Mouse (Mus musculus): ENCODE results near the gene Proca1. TPM values are rescaled to one million over a fixed set of nuclear protein-coding genes. Genes with fewer than 3 reads are reported as not detected.

Proca1 gene
- total RNA-seq, 1 experiment, result 0.80 TPM

GRCm38 (mm10) chr11:78160675-78161074 is 32.5 kb upstream of the Proca1 start:
- Histone ChIP-seq H3K36me3 (ENCODE audit: control insufficient read depth, insufficient read depth, low read length, poor library complexity, severe bottlenecking) (peaks cover 54% of the 10 kb centered on the region), H3K9me3 (ENCODE audit: control insufficient read depth, insufficient read depth, low read depth, low read length) (no peaks in the 10 kb centered on the region), H3K27ac (ENCODE audit: insufficient read depth, low read depth, low read length, poor library complexity, severe bottlenecking) (no peak overlapping the region), H3K9ac (ENCODE audit: insufficient read depth, low read depth, low read length, poor library complexity, severe bottlenecking) (no peak overlapping the region), H3K4me3 (ENCODE audit: insufficient read depth in 1 of 2, low read depth in 1 of 2, low read length in 2 of 2, poor library complexity in 1 of 2, severe bottlenecking in 1 of 2) (no peak overlapping the region), H3K4me1 (ENCODE audit: control insufficient read depth in 2 of 2, insufficient read depth in 2 of 2, low read length in 2 of 2, poor library complexity in 1 of 2) (peaks cover 0 to 33% of the 10 kb centered on the region in 2 experiments; a peak in 1 of 4 replicates)
- in situ Hi-C loops (cut with MboI; ENCODE audit: low sequenced_read_pairs in 2 of 2, unreplicated experiment in 2 of 2), result no loop called here
- DNase-seq (ENCODE audit: low read depth, low spot score), result no peak
- TF ChIP-seq MAFK (IDR thresholded peaks at IDR 0.05; ENCODE audit: insufficient read depth, low read depth, low read length) (no peak), ZC3H11A (IDR thresholded peaks at IDR 0.05; ENCODE audit: borderline replicate concordance, low read depth, low read length) (no peak), HCFC1 (IDR thresholded peaks at IDR 0.05; ENCODE audit: borderline replicate concordance, insufficient read depth, low read length) (no peak), CHD2 (IDR thresholded peaks at IDR 0.05; ENCODE audit: low read depth, low read length) (no peak), ZNF384 (IDR thresholded peaks at IDR 0.05; ENCODE audit: low read depth, low read length) (no peak)

- no peak for DNase-seq (ENCODE audit: low read depth, low spot score)
- Histone ChIP-seq H3K9me3 (ENCODE audit: control insufficient read depth, insufficient read depth, low read depth, low read length) (no peaks in the 10 kb centered on the region), H3K27ac (ENCODE audit: insufficient read depth, low read depth, low read length, poor library complexity, severe bottlenecking) (no peak overlapping the region), H3K4me1 (ENCODE audit: control insufficient read depth in 2 of 2, insufficient read depth in 2 of 2, low read length in 2 of 2, poor library complexity in 1 of 2) (peaks cover 0 to 35% of the 10 kb centered on the region in 2 experiments; a peak in 2 of 4 replicates), H3K36me3 (ENCODE audit: control insufficient read depth, insufficient read depth, low read length, poor library complexity, severe bottlenecking) (peaks cover 54% of the 10 kb centered on the region), H3K9ac (ENCODE audit: insufficient read depth, low read depth, low read length, poor library complexity, severe bottlenecking) (no peak overlapping the region), H3K4me3 (ENCODE audit: insufficient read depth in 1 of 2, low read depth in 1 of 2, low read length in 2 of 2, poor library complexity in 1 of 2, severe bottlenecking in 1 of 2) (no peak overlapping the region)
- in situ Hi-C loops (cut with MboI; ENCODE audit: low sequenced_read_pairs in 2 of 2, unreplicated experiment in 2 of 2), result no loop called here
- no peak for TF ChIP-seq CHD2 (IDR thresholded peaks at IDR 0.05; ENCODE audit: low read depth, low read length)
- no peak for TF ChIP-seq HCFC1 (IDR thresholded peaks at IDR 0.05; ENCODE audit: borderline replicate concordance, insufficient read depth, low read length)
- no peak for TF ChIP-seq ZNF384 (IDR thresholded peaks at IDR 0.05; ENCODE audit: low read depth, low read length)
- no peak for TF ChIP-seq ZC3H11A (IDR thresholded peaks at IDR 0.05; ENCODE audit: borderline replicate concordance, low read depth, low read length)
- no peak for TF ChIP-seq MAFK (IDR thresholded peaks at IDR 0.05; ENCODE audit: insufficient read depth, low read depth, low read length)
Measured at GRCm38 (mm10) chr11:78161169-78161568, 32.0 kb upstream of the Proca1 start.

- H3K9me3 ChIP-seq (ENCODE audit: control insufficient read depth, insufficient read depth, low read depth, low read length), result no peaks in the 10 kb centered on the region
- TF ChIP-seq ZC3H11A (IDR thresholded peaks at IDR 0.05; ENCODE audit: borderline replicate concordance, low read depth, low read length), result no peak
- TF ChIP-seq HCFC1 (IDR thresholded peaks at IDR 0.05; ENCODE audit: borderline replicate concordance, insufficient read depth, low read length), result no peak
- no peak for TF ChIP-seq MAFK (IDR thresholded peaks at IDR 0.05; ENCODE audit: insufficient read depth, low read depth, low read length)
- no peak for TF ChIP-seq ZNF384 (IDR thresholded peaks at IDR 0.05; ENCODE audit: low read depth, low read length)
- TF ChIP-seq CHD2 (IDR thresholded peaks at IDR 0.05; ENCODE audit: low read depth, low read length), result no peak
- H3K9ac ChIP-seq (ENCODE audit: insufficient read depth, low read depth, low read length, poor library complexity, severe bottlenecking), result no peak overlapping the region
- no peak overlapping the region for H3K27ac ChIP-seq (ENCODE audit: insufficient read depth, low read depth, low read length, poor library complexity, severe bottlenecking)
- peaks cover 54% of the 10 kb centered on the region for H3K36me3 ChIP-seq (ENCODE audit: control insufficient read depth, insufficient read depth, low read length, poor library complexity, severe bottlenecking)
- peaks cover 0 to 38% of the 10 kb centered on the region in 2 experiments; a peak in 3 of 4 replicates for H3K4me1 ChIP-seq (ENCODE audit: control insufficient read depth in 2 of 2, insufficient read depth in 2 of 2, low read length in 2 of 2, poor library complexity in 1 of 2)
- DNase-seq (ENCODE audit: low read depth, low spot score), result no peak
- in situ Hi-C loops (cut with MboI; ENCODE audit: low sequenced_read_pairs in 2 of 2, unreplicated experiment in 2 of 2), result no loop called here
- H3K4me3 ChIP-seq (ENCODE audit: insufficient read depth in 1 of 2, low read depth in 1 of 2, low read length in 2 of 2, poor library complexity in 1 of 2, severe bottlenecking in 1 of 2), result no peak overlapping the region
Measured at GRCm38 (mm10) chr11:78161968-78162367, 31.2 kb upstream of the Proca1 start.

- H3K4me1 ChIP-seq (ENCODE audit: control insufficient read depth in 2 of 2, insufficient read depth in 2 of 2, low read length in 2 of 2, poor library complexity in 1 of 2), result peaks cover 0 to 41% of the 10 kb centered on the region in 2 experiments; a peak in 3 of 4 replicates
- H3K27ac ChIP-seq (ENCODE audit: insufficient read depth, low read depth, low read length, poor library complexity, severe bottlenecking), result no peak overlapping the region
- no peaks in the 10 kb centered on the region for H3K9me3 ChIP-seq (ENCODE audit: control insufficient read depth, insufficient read depth, low read depth, low read length)
- no peak overlapping the region for H3K9ac ChIP-seq (ENCODE audit: insufficient read depth, low read depth, low read length, poor library complexity, severe bottlenecking)
- H3K36me3 ChIP-seq (ENCODE audit: control insufficient read depth, insufficient read depth, low read length, poor library complexity, severe bottlenecking), result peaks cover 52% of the 10 kb centered on the region
- no peak overlapping the region for H3K4me3 ChIP-seq (ENCODE audit: insufficient read depth in 1 of 2, low read depth in 1 of 2, low read length in 2 of 2, poor library complexity in 1 of 2, severe bottlenecking in 1 of 2)
- in situ Hi-C loops (cut with MboI; ENCODE audit: low sequenced_read_pairs in 2 of 2, unreplicated experiment in 2 of 2), result no loop called here
- no peak for TF ChIP-seq MAFK (IDR thresholded peaks at IDR 0.05; ENCODE audit: insufficient read depth, low read depth, low read length)
- no peak for TF ChIP-seq ZNF384 (IDR thresholded peaks at IDR 0.05; ENCODE audit: low read depth, low read length)
- no peak for TF ChIP-seq CHD2 (IDR thresholded peaks at IDR 0.05; ENCODE audit: low read depth, low read length)
- TF ChIP-seq ZC3H11A (IDR thresholded peaks at IDR 0.05; ENCODE audit: borderline replicate concordance, low read depth, low read length), result no peak
- no peak for TF ChIP-seq HCFC1 (IDR thresholded peaks at IDR 0.05; ENCODE audit: borderline replicate concordance, insufficient read depth, low read length)
- no peak for DNase-seq (ENCODE audit: low read depth, low spot score)
Measured at GRCm38 (mm10) chr11:78162504-78162903, 30.7 kb upstream of the Proca1 start.

Measured in ES-E14 (cell line).